Mouse (Mus musculus) adrenal gland, adult 18-20 months (tissue): ENCODE results near the gene Trim10. TPM values are rescaled to one million over a fixed set of nuclear protein-coding genes. Genes with fewer than 3 reads are reported as not detected.

Experiments
- DNase-seq, 2 experiments: peaks; one replicate each; pipeline ENCODE4 v3.0.0; 2021 to 2022; ENCODE audit warnings: low spot score in 2 of 2
- long read RNA-seq, 2 experiments: library from polyadenylated mRNA; stranded (forward); transcript quantifications; one replicate each; pipeline ENCODE4 v2.0.0; 2021
- total RNA-seq, 2 experiments: library from RNA; stranded (reverse); gene quantifications; 1 replicate in 1 of 2; 2 replicates in 1 of 2; pipeline ENCODE4 v1.2.3; 2021

The Trim10 gene
- under 1 TPM in 1 of 2 experiments, not detected in 1; 0.22 TPM for total RNA-seq
- long read RNA-seq, experiment 1, result 0 reads
- long read RNA-seq, experiment 2, partial matches to known transcripts, result 0 of 1 reads
- long read RNA-seq, experiment 2, other reads (novel, unspliced or antisense), result 0 of 1 reads

DNA sequence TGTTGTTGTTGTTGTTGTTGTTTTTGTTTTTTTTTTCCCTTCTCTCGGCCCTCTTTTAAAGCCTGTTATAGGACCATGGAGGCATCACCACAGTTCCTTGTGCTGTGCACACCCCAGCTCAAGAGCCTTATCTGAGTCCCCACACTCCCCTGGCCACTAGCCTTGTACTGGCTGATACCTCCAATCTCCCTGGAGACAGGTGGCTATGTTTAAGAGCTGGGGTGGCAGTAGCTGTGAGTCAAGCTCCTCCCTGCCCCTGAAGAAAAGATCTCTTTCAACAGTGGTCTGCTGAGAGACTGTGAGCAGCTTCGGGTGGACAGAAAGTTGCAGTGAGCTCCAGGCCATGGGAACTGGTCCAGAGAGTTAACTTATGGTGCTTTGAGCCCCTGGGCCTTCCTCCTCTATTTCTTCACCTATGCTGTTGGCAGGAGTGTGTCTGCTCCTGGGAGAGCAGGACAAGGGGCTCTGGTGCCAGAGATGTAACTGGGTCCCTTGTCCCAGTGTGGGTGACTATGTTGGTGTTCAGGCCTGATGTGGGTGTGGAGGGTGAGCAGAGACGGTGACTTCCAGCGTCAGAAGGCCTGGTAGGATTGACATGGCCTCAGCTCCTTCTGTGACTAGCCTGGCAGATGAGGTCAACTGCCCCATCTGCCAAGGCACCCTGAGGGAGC is at the start of gene Trim10:
Gene Trim10 (plus strand): TSS at position 291 of the 671 bp plus-strand sequence.
- no peak for DNase-seq

DNA sequence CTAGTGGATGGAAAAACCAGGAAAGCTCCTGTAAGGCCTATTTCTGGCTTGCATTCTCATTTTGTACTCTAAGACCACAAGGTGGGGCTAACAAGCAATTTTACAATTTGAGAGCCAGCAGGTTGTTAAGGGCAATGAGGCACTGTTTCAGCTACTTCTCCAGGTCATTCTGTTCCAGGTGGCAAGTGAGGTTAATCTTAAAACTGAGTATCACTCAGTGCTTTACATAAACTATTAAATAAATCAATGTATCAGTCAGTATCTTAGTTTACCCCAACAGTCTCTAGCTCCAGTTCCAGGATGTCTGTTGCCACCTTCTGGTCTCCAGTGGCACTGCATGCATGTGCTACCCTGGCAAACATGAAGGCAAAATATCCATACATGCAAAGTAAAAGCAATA is 45.4 kb upstream of the Trim10 start:
- DNase-seq, result peak; percentile 45 to 56

DNA sequence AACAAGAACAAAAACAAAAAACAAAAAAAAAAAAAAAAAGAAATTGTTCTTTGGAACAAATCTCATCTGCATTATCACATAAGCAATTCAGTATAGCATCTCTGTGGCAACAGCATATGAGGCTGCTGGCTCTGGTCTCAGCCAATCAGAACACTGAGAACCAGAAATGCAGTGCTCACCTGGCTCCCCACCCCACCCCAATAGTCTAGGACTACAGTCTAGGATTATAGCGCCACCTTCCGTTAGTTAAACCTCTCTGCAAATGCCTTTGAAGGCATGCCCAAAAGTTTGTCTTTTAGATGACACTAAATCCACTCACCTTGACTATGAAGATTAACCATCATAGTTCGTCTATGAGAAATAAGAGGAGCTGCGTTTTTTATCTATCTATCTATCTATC is 43.8 kb upstream of the Trim10 start:
- DNase-seq, result no peak

DNA sequence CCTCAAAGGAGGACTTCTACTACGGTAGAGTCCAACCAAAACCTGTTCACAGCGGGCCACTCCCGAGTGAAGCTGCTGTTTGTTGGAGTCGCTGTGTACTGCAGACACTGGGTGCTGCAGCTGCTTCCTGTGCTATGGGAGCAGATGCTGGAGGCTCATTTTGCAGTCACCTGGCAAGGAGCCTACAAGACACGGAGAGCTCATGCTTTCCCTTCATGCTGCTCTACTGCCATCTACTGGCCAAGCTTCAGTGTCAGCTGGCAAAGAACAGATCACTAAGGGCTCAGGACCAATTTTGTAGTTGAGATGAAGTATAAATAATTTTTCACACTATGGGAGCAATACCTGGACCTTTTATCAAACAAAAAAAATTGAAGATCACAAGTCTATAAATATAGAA is 43.4 kb upstream of the Trim10 start:
- peak; percentile 67 to 72 for DNase-seq

DNA sequence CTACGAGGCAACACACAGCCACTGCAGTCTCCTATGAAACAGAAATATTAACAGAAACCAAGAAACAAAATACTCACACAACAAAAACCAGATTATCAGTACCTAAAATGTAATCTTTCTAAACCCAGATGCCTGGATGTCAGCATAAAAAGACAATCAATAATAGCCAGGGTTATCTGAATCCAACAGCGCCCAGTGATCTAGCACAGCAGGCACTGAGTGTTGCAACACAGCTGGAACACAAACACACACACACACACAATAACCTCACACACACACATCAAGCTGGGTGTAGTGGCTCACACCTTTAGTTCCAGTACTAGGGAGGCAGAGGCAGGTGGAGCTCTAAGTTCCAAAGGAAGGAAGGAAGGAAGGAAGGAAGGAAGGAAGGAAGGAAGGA is 40.9 kb upstream of the Trim10 start:
- DNase-seq, result no peak

DNA sequence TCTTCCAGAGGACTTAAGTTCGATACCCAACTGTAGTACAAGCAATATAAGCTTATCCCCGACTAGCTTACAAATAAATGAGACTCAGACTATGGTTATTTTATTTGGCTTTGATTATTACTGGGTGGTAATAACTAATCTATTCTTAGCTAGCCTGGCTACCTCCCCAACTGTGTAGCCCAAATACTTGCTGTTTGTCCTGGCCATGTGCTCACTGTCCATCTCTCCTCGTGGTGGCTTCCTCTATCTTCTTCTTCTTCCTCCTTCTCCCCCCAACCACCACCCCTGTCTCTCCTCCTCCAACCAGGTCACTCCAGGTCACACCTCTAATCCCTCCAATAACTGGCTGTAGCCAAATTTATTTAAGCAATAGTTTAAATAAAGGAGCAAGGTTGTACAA is 38.9 kb upstream of the Trim10 start:
- no peak for DNase-seq

DNA sequence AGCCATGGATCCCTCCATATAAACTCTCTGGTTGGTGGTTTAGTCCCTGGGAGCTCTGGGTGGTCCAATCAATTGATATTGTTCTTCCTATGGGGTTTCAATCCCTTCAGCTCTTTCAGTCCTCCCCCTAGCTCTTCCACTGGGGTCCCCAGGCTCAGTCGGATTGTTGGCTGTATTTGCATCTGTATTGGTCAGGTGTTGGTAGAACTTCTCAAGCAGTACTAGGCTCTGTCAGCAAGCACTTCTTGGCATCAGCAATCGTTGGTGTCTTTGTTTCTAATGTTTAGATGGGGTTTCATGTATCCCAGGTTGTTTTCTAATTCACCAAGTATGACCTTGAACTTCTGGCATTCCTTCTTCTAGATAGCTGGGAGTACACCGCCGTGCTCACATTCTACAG is 36.7 kb upstream of the Trim10 start:
- no peak for DNase-seq

DNA sequence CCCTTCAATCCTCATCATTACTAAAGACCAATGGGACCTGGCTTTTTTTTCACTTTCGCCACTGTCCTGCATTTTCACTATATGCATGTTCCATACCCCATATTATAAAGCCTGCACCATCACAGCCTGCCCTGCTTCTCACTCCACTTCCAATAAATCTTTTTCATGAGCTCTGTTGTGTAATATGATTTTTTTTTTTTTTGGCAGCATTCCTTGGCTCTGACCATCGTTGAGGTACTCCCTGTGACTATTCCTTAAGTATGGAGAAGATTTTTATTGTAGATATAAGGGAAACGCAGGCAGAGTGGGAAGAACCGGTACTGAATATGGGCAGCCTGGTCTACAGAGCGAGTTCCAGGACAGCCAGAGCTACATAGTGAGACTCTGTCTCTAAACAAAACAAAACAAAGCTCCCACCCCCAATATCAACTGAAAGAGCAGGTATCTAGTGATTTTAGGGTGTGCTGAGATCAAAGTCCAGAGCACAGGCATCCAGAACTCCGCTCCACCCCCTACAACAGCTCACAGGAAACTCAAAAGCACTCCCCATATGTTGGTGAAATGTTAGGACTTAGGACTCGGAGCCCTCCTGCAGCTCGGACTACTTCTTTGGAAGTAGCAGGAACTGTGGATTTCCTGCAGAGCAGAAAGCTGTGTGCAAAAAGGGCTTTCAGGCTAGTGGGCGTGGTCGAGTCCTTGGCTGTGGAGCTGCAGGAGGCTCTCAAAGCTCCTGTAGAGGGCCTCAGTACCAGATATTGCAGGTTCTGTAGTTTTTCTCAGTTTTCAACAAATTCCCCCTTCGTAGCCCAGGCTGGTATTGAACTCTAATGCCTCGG is 33.6 kb upstream of the Trim10 start:
- DNase-seq, result peak; percentile 46 to 52

DNA sequence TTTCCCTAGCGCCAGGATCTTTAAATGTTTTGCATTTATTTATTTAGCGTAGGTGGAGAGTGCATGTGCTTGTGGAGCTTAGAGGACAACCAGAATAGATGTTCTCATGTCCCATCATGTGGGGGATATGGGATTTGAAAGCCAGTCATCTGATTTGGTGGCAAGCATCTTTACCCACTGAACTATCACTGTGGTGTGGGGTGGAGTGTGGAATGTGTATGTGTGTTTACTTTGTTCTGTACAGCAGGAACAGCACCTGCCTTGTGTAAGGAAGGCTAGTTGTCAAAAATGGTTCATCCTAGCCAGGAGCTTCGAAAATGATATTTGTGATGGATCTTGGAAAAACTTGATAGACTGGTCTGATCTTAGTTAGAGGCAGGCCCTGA is 33.0 kb upstream of the Trim10 start:
- DNase-seq, result no peak

DNA sequence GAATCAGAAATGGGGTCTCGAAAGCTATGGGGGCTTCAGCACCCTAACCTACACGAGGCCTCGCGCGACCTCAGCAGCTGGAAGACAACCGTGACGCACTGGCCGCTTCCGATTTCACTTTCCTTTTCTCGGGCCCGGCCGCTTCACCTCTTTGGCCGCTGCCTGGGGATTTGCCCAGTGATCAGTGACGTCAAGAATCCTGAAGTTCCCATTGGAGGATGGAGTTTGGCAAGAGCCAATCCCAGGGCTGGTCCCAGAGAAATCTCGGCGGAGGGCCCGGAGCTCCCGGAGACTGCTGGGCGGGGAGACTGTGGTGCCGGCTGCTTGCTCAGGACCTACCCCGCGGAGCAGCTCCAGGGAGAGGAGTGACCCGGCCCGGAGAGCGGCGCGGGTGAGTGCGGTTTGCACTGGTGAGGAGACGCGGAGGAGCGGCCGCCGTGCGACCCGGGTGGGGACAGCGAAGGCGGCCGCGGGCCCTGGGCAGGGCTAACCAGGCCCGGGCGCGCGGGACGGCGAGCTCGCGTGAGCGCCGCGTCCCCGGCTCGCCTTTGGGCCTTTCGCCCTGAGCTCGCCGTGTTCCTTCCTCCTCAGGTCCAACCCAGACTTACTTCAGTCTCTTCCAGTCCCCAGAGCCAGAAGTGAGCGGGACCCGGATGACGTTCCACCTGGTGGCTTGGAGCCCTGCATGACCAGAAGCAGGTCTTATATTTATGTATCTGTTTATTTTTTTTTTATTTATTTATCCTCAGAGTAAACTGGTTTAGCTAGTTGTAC is 32.3 kb upstream of the Trim10 start, which contains the start of gene Trim26:
Gene Trim26 (plus strand): TSS at position 261 of the 774 bp plus-strand sequence.
- peak; percentile 91 to 95 for DNase-seq

DNA sequence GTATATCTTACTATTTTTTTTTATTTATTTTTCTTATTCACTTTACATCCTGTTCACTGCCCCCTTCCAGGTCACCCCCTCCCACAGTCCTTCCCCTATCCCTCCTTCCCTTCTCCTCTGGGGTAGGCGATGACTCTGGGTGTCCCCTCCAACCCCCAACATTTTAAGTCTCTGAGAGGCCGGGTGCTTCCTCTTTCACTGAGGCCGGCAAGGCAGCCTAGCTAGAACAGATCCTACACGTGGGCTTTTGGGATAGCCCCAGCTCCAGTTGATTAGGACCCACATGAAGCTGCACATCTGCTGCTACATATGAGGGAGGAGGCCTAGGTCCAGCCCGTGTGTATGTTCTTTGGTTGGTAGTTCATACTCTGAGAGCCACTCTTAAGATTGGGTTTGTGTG is 30.4 kb upstream of the Trim10 start:
- no peak for DNase-seq

DNA sequence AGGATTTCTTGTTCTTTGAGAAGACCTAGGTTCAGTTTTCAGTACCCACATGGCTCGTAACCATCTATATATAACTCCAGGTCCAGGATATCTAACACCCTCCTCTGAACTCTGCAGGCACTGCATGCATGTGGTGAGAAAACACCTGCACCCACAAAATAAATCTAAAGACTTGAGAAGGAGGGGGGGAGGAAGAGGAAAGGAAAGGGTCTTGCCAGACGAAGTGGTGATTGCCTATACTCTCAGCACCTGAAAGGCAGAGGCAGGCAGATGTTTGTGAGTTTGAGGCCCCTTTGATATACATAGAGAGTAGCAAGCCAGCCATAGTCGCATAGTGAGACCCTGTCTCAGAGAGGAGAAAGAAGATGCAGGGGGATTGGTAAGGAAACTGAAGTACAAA is 29.4 kb upstream of the Trim10 start:
- DNase-seq, result no peak

DNA sequence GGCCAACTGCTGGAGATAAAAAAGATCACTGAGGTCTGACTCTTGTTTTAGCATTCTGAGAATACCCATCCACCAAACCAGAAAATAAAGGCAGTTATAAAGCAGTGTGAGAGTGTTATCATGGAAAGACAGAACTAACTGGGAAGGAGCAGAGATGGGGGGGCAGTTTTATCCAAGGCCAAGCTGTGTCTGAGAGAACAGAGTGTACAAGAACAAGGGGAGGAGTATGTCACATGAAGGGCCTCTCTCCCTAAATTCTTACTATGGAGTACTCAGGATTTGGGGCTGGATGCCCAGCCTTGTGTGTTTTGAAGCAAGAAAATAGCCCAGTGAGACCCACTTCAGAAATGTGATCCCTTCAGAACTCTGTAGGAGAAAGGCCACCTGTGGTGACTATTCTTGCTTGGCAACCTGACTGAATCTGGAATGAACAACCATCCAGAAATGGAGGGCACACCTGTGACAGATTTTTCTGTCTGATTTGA is 28.4 kb upstream of the Trim10 start:
- no peak for DNase-seq

DNA sequence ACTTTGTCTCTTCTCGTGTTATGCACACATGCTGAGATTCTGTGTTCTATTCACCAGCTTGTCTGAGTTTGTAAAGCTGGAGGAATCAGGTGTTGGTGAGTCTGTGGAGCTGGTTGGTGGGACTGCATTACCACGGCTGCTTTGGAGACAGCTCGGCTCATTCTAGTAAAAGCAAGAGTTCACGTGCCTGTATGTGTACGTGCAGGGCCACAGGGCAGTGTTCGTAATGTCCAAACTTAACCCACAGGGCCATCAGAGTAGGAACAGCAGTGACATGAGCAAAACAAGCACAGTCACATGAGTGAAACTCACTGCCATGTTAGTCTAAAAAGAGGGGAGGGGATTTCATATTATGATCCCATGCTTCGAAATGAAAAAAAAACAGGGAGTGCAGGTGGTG is 25.7 kb upstream of the Trim10 start:
- DNase-seq, result no peak

DNA sequence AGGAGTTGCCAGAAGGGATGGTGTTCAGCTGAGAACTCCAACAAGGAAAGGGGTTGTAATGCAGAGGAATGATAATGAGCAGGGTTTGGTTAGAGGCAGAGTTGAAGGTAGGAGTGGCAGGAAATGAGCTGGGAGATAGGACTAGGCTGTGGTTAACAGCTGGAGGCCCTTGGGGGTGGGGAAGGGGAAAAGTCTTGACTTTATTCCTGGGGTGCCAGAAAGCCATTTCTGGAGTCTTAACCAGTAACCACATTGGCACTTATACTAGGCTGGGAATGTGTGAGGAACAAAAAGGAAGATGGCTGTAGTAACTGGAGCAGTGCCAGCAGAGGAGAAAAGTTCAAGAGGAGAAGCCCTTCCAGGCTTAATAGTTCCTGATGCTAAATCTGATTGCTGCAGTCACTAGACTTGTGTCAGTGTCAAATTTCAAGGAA is 25.1 kb upstream of the Trim10 start:
- DNase-seq, result no peak

DNA sequence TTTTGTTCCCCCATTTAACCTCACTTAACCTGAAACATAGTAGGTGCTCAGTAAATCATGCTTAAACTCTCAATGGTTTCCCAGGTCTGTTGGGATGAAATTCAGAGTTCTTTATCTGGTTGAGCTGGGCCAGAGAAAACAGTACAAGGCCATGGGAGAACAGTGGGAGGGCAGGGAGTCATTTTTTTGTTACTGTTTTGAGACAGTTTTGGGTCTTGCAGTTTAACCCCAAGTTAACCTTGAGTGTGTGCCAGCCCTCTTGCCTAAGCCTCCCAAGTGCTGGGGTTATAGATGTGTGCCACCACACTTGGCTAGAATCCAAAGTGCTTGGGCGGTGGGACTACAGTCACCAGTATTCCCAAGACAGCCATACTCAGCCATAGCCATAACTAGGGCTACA is 24.6 kb upstream of the Trim10 start:
- peak; percentile 40 to 41 for DNase-seq

DNA sequence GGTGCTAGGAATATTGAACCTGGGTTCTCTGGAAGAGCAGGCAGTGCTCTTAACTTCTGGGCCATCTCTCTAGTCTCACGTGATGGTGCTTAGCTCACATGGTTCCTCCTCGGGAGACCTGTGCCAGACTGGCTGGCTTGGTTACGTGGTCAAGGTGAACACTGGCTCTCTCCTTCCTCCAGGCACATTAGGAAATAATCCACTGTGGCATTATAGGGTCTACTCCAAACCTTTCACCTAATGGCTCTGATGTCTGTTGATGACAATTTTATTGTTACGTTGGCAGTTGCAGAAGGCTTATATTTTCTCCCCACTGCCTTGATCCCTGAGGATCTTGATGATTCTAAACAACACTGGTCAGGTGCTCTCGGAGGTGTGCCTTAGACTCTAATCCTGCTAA is 20.5 kb upstream of the Trim10 start:
- no peak for DNase-seq

DNA sequence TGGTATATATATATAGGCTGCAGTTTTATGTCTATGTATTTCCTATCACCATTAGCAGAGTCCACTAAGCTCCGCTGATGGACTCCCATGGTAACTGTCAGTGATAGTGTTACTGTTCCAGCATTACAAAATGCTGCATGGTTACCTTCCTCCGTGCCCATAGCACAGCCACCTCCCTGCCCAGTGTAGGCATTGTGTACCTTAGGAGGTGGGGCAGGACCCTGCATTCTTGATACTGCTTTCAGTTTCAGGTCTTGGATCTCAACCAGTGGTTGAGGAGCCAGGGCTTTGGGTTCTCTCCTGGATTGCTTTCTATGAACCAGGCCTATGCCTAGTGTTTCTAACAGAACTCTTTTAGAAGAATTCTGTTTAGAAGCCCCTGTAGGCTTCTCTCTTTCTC is 19.4 kb upstream of the Trim10 start:
- DNase-seq, result no peak

DNA sequence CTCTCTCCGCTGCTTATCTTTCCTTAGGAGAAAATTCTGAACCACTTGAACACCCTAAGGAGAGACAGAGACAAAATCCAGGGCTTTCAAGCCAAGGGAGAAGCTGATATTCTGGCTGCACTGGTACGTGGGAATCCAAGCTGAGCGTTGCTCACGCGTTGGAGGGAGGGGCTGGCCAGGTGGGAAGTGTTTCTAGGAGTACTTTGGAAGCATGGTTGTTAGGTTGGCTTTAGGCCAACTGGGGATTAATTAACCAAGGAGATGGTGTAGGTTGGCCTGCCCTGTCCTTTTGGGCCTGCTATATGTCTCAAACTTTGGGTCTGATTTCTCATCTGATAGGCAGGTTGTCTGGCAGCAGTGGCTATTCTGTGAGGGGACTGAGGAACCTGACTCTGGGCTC is 18.2 kb upstream of the Trim10 start:
- no peak for DNase-seq

DNA sequence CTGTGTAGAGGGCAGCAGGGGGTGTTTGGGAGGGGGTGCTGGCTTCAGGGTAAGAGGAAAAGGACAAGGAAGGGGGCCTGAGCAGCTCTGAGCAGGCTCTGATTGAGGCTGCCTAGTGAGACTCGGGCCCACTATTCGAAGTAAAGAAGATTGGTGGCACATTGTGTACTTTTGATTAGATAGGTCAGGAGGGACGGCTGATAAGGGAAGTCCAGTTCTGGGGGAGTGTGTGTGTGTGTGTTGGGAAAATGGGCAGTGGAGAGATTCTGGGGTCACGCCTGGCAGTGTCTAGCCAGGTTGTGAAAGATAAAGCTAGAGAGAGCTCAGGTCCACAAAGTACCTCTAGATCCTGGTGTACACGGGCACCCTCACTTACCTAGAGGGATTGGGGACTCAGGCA is 17.7 kb upstream of the Trim10 start:
- no peak for DNase-seq

DNA sequence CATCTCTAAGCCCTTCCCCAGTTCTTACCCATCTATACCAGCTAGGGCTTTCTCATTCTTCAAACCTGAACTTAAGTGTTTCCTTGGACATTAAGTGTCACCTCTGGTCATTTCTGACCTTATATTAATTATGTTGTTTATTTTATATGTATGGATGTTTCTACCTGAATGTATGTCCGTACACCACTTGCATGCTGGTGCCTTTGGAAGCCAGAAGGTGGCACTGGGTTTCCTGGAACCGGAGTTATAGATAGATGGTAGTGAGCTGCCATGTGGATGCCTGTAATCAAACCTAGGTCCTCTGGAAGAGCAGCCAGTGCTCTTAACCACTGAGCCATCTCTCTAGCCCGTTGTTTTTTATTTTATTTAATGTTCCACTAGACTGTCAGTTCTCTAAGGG is 13.9 kb upstream of the Trim10 start:
- DNase-seq, result no peak
